Mouse (Mus musculus) heart, embryonic 11.5 days (tissue): ENCODE results near the gene Dennd5b. TPM values are rescaled to one million over a fixed set of nuclear protein-coding genes. Genes with fewer than 3 reads are reported as not detected.

Experiments
- ATAC-seq: fragments of 200-750 bp; cut with Nextera tagmentation; replicated peaks from 2 replicates; pipeline ENCODE4 v1.8.0; 2017; ENCODE audit warnings: moderate library complexity; ENCODE audit not compliant: insufficient number of reproducible peaks, low FRiP score, low TSS enrichment
- H3K27ac ChIP-seq: fragments of 300-500 bp; sonication (generic); 2 replicates; pipeline ENCODE4 v1.5.1; 2014; ENCODE audit warnings: mild to moderate bottlenecking, low read depth, low read length
- H3K27me3 ChIP-seq: fragments of 300-500 bp; sonication (generic); 2 replicates; pipeline ENCODE4 v1.6.1; 2014; ENCODE audit warnings: mild to moderate bottlenecking, low read length, mixed read lengths; ENCODE audit not compliant: control insufficient read depth, insufficient read depth
- H3K36me3 ChIP-seq: fragments of 300-500 bp; sonication (generic); 2 replicates; pipeline ENCODE4 v1.6.1; 2014; ENCODE audit warnings: mild to moderate bottlenecking, low read length, moderate library complexity, mixed read lengths; ENCODE audit not compliant: control insufficient read depth, insufficient read depth
- H3K4me1 ChIP-seq: fragments of 300-500 bp; sonication (generic); 2 replicates; pipeline ENCODE4 v1.6.1; 2014; ENCODE audit warnings: low read length; ENCODE audit not compliant: control insufficient read depth, insufficient read depth
- H3K4me2 ChIP-seq: fragments of 300-500 bp; sonication (generic); 2 replicates; pipeline ENCODE4 v1.6.1; 2014; ENCODE audit warnings: mild to moderate bottlenecking, moderate library complexity
- H3K4me3 ChIP-seq: fragments of 300-500 bp; sonication (generic); 2 replicates; pipeline ENCODE4 v1.5.1; 2014; ENCODE audit warnings: low read depth, low read length
- H3K9ac ChIP-seq: fragments of 300-500 bp; sonication (generic); 2 replicates; pipeline ENCODE4 v1.6.1; 2014; ENCODE audit warnings: mild to moderate bottlenecking, low read depth, low read length, moderate library complexity
- H3K9me3 ChIP-seq: fragments of 300-500 bp; sonication (generic); replicated peaks from 2 replicates; pipeline ENCODE4 v1.6.1; 2016; ENCODE audit warnings: low read length; ENCODE audit not compliant: control insufficient read depth
- WGBS: fragments of 180-500 bp; shearing (Covaris S2); extraction: QIAGEN DNeasy Blood & Tissue Kit; methylation state at CpG from one replicate; pipeline ENCODE4 v1.1.7; 2014; ENCODE audit not compliant: insufficient replicate concordance; 5-methylcytosine and 5-hydroxymethylcytosine counted together
- polyA plus RNA-seq: library from polyadenylated mRNA; unstranded; fragments of >200 nt; fragmentation: Nextera tagmentation; extraction: Ambion mirVana; gene quantifications from 2 replicates; pipeline ENCODE4 v1.2.1, GENCODE M21; 2014

Dennd5b gene
- polyA plus RNA-seq, 1 experiment from 2014 or later: 11.1 TPM

DNA sequence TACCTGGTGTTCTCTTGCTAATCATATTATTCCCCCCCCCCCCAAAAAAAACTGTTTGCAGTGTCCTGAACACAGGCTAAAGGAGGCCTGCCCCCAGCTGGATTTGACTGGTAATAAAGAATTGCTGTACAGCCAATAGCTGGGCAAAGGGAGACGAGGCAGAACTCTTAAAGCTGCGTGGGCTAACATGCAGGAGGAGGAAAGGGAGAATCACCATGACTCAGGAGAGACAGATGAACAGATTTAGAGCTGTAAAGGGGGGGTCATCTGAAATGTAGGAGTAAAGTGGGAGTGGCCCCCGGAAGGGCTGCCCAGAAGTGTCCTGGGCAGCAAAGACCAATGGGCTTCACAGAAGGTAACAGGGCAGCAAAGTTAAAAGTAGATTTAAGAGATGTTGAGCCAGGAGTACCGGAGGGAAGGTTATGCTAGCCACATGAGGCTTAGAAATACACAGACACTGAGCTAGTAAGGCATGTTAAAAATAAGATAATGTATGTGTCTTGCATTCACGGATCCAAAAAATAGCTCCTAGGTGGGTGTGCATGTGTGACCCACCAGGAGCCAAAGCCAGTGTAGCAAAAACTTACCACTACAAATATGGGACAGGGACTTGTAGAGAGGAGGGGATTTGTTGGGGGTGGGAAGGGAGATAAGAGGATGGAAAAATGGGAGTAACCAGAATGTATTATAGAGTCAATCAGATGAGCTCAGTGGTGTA lies 40.7 kb downstream of the Dennd5b start:
- no peak overlapping the region for H3K9ac ChIP-seq
- no peaks in the 10 kb centered on the region for H3K36me3 ChIP-seq
- ATAC-seq: no peak
- H3K9me3 ChIP-seq: no peaks in the 10 kb centered on the region
- no peak overlapping the region for H3K27ac ChIP-seq
- H3K4me2 ChIP-seq: no peak overlapping the region
- no peaks in the 10 kb centered on the region for H3K4me1 ChIP-seq
- H3K27me3 ChIP-seq: no peaks in the 10 kb centered on the region
- WGBS: 76% methylated on average over 5 of the region's 5 CpGs
- no peak overlapping the region for H3K4me3 ChIP-seq

DNA sequence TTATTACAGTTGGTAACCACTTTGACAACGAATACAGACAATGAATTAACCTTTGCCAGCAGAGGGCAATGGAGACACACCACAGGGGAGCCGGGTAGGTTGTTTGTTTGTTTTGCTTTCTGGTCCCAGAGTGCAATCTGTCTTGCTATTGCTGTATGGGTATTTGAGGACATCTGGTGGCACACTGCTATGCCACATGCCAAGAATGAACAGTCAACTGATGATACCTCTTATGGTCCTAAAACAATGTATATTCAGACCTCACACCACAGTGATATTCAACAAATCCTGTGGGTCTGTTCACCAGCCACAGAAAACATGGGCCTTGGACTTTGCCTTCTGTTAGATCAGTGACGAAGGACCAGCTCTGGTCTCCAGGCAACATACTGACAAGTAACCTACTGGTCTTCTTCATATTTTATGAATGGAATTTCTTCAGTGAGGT lies 43.5 kb downstream of the Dennd5b start:
- no peaks in the 10 kb centered on the region for H3K36me3 ChIP-seq
- no peaks in the 10 kb centered on the region for H3K9me3 ChIP-seq
- 29% methylated on average over 3 of the region's 3 CpGs for WGBS
- no peak overlapping the region for H3K4me2 ChIP-seq
- H3K4me3 ChIP-seq: no peak overlapping the region
- H3K27me3 ChIP-seq: no peaks in the 10 kb centered on the region
- no peak overlapping the region for H3K9ac ChIP-seq
- no peak for ATAC-seq
- H3K4me1 ChIP-seq: no peaks in the 10 kb centered on the region
- no peak overlapping the region for H3K27ac ChIP-seq

DNA sequence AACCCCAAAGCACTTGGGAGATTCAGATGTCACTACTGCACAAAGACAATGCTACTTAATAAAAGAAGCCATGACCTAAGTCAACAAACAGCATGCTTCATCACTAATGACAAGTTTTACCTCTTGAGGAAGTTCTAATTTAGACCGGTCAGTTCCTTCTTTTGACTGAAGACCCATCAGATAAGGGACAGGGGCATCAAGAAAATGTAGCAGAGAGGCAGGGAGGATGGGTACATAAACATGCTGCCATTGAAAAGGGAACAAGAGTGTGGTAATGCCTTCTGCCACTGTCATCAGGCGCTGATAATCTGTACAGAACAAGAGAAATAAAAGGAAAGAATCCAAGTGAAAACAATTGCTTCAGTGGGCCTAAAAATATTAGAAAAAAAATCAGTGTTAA lies 46.7 kb downstream of the Dennd5b start:
- H3K36me3 ChIP-seq: no peaks in the 10 kb centered on the region
- no peak overlapping the region for H3K4me2 ChIP-seq
- 69% methylated on average over 2 of the region's 2 CpGs for whole genome bisulfite sequencing
- H3K9me3 ChIP-seq: no peaks in the 10 kb centered on the region
- no peak overlapping the region for H3K4me3 ChIP-seq
- no peaks in the 10 kb centered on the region for H3K27me3 ChIP-seq
- H3K4me1 ChIP-seq: no peaks in the 10 kb centered on the region
- H3K9ac ChIP-seq: no peak overlapping the region
- no peak overlapping the region for H3K27ac ChIP-seq
- ATAC-seq: no peak

DNA sequence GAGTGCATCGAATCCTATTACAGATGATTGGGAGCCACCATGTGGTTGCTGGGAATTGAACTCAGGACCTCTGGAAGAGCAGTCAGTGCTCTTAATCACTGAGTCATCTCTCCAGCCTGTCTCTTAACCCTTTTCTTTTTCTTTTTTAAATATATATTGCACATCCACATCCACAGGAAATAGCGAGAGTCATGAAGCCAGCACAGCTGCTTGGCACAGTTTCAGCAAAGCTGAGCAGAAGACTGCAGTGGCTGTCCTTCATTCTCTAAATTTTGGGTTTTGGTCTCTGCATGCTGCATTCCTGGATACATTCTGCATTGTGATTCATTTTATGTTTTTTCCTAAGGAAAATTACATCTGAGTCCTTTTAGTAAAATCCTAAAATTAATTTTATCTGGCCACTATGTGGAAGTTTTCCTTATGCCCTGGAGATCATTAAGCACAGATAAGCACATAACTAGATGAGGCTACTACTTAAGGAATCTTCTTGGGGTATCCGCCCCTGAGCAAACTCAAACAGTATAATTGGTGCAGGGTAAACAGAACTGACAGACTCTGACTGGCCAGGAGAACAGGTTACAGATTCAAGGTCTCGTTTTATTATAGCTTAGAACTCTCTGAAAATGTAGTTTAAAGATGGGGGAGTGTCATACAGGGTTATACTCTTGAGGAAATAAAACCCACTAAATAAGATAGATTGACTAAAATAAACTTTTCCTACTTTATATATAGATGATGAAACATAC lies 50.3 kb downstream of the Dennd5b start:
- no peaks in the 10 kb centered on the region for H3K36me3 ChIP-seq
- WGBS: 74% methylated on average over 4 of the region's 4 CpGs
- no peaks in the 10 kb centered on the region for H3K27me3 ChIP-seq
- no peak overlapping the region for H3K4me3 ChIP-seq
- no peak for ATAC-seq
- H3K4me1 ChIP-seq: no peaks in the 10 kb centered on the region
- no peak overlapping the region for H3K9ac ChIP-seq
- no peak overlapping the region for H3K4me2 ChIP-seq
- no peaks in the 10 kb centered on the region for H3K9me3 ChIP-seq
- H3K27ac ChIP-seq: no peak overlapping the region

DNA sequence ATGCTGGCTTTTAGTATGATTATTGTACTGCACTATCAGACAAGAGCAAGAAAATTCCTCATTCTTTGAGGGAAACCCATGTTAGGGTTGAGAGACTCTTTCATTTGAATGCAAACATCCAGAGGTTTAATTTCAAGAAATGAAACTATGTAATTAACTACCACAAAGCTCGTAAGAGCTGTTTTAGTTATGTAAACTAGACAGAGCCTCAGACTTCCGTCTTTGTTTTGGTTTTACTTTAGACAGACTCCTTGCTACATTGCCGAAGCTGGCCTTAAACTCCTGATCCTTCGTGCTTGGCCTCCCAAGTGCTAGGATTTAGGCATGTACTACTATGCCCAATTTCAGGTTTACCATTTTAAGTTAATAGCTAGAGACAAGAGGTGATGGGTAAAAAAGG lies 61.4 kb downstream of the Dennd5b start:
- H3K36me3 ChIP-seq: no peaks in the 10 kb centered on the region
- no peaks in the 10 kb centered on the region for H3K27me3 ChIP-seq
- no peak overlapping the region for H3K4me3 ChIP-seq
- ATAC-seq: no peak
- no peak overlapping the region for H3K4me2 ChIP-seq
- H3K27ac ChIP-seq: no peak overlapping the region
- H3K4me1 ChIP-seq: no peaks in the 10 kb centered on the region
- no peak overlapping the region for H3K9ac ChIP-seq
- no peaks in the 10 kb centered on the region for H3K9me3 ChIP-seq
- 83% methylated on average over 4 of the region's 4 CpGs for WGBS

DNA sequence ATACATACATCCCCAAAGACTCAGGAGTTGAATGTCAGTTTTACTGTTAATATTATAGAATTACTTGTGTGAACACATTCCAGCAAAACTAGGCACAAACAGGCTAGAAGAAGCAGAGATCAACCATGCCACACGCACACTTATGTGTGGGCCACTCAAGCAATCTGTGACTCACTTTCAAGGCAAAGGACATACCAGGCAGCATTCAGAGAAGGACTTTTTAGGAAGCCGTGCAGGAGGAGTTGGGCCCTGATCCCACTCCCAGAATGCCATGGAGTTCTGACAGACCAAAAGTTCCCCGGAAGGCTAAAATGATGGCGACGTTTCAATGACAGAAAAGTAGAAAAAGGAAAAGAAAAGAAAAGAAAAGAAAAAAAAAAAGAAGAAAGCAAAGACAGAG lies 69.3 kb downstream of the Dennd5b start:
- H3K27ac ChIP-seq: no peak overlapping the region
- no peak overlapping the region for H3K4me3 ChIP-seq
- no peak for ATAC-seq
- H3K27me3 ChIP-seq: no peaks in the 10 kb centered on the region
- 86% methylated on average over 5 of the region's 5 CpGs for WGBS
- peaks cover 3% of the 10 kb centered on the region; the same call in 1 of the 2 replicates for H3K36me3 ChIP-seq
- H3K9me3 ChIP-seq: no peaks in the 10 kb centered on the region
- no peak overlapping the region for H3K4me2 ChIP-seq
- H3K4me1 ChIP-seq: no peaks in the 10 kb centered on the region
- H3K9ac ChIP-seq: no peak overlapping the region

DNA sequence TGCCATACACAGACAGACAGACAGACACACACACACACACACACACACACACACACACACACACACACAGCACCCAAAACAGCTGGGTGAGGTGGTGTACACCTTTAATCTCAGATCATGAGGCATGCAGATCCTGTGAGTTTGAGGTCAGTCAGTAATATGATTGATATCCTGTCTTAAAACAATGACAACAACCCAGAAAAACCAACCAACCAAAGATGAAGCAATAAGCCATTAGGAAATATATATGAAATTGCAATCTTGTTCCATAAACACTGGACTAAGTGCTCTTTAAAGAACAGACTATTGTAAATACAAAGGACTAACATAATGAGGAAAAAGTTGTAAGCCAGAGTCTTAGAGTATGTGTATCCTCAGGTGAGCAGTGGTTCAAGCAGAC lies 70.1 kb downstream of the Dennd5b start:
- Histone ChIP-seq H3K9ac (no peak overlapping the region), H3K4me2 (no peak overlapping the region), H3K9me3 (no peaks in the 10 kb centered on the region), H3K36me3 (peaks cover 5% of the 10 kb centered on the region; the same call in 1 of the 2 replicates), H3K27me3 (no peaks in the 10 kb centered on the region), H3K4me1 (no peaks in the 10 kb centered on the region), H3K27ac (no peak overlapping the region), H3K4me3 (no peak overlapping the region)
- ATAC-seq: no peak

DNA sequence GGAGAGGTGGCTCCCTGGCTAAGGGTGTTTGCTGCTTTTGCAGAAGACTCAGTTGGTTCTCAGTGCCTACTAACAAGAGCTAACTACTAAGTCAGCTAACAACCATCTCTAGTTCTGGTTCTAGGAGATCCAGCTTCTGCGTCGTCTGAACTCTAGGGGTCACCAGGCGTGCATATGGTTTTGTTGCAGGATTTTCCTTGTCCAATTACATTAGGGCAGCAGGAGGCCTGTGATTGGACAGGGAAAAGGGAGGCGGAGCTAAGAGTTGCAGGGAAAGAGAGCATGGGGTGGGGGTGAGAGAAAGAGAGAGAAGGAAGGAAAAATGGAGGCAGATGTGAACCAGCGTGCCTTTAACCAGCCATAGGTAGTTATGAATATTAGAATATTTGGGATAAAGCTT lies 83.0 kb downstream of the Dennd5b start:
- ATAC-seq: no peak
- no peaks in the 10 kb centered on the region for H3K4me1 ChIP-seq
- H3K36me3 ChIP-seq: peaks cover 3% of the 10 kb centered on the region; the same call in 1 of the 2 replicates

More for the DNA sequence above, 83.0 kb downstream of the Dennd5b start:
- 83% methylated on average over 5 of the region's 5 CpGs for WGBS
- Histone ChIP-seq H3K4me2 (no peak overlapping the region), H3K27ac (no peak overlapping the region), H3K4me3 (no peak overlapping the region), H3K9ac (no peak overlapping the region), H3K27me3 (no peaks in the 10 kb centered on the region), H3K9me3 (no peaks in the 10 kb centered on the region)
